Mouse (Mus musculus) heart, embryonic 11.5 days (tissue): ENCODE results near the gene Wdr86. TPM values are rescaled to one million over a fixed set of nuclear protein-coding genes. Genes with fewer than 3 reads are reported as not detected.

Source experiments
- ATAC-seq: fragments of 200-750 bp; cut with Nextera tagmentation; replicated peaks from 2 replicates; pipeline ENCODE4 v1.8.0; 2017; ENCODE audit warnings: moderate library complexity; ENCODE audit not compliant: insufficient number of reproducible peaks, low FRiP score, low TSS enrichment
- H3K27ac ChIP-seq: fragments of 300-500 bp; sonication (generic); 2 replicates; pipeline ENCODE4 v1.5.1; 2014; ENCODE audit warnings: mild to moderate bottlenecking, low read depth, low read length
- H3K27me3 ChIP-seq: fragments of 300-500 bp; sonication (generic); 2 replicates; pipeline ENCODE4 v1.6.1; 2014; ENCODE audit warnings: mild to moderate bottlenecking, low read length, mixed read lengths; ENCODE audit not compliant: control insufficient read depth, insufficient read depth
- H3K36me3 ChIP-seq: fragments of 300-500 bp; sonication (generic); 2 replicates; pipeline ENCODE4 v1.6.1; 2014; ENCODE audit warnings: mild to moderate bottlenecking, low read length, moderate library complexity, mixed read lengths; ENCODE audit not compliant: control insufficient read depth, insufficient read depth
- H3K4me1 ChIP-seq: fragments of 300-500 bp; sonication (generic); 2 replicates; pipeline ENCODE4 v1.6.1; 2014; ENCODE audit warnings: low read length; ENCODE audit not compliant: control insufficient read depth, insufficient read depth
- H3K4me2 ChIP-seq: fragments of 300-500 bp; sonication (generic); 2 replicates; pipeline ENCODE4 v1.6.1; 2014; ENCODE audit warnings: mild to moderate bottlenecking, moderate library complexity
- H3K4me3 ChIP-seq: fragments of 300-500 bp; sonication (generic); 2 replicates; pipeline ENCODE4 v1.5.1; 2014; ENCODE audit warnings: low read depth, low read length
- H3K9ac ChIP-seq: fragments of 300-500 bp; sonication (generic); 2 replicates; pipeline ENCODE4 v1.6.1; 2014; ENCODE audit warnings: mild to moderate bottlenecking, low read depth, low read length, moderate library complexity
- H3K9me3 ChIP-seq: fragments of 300-500 bp; sonication (generic); replicated peaks from 2 replicates; pipeline ENCODE4 v1.6.1; 2016; ENCODE audit warnings: low read length; ENCODE audit not compliant: control insufficient read depth
- WGBS: fragments of 180-500 bp; shearing (Covaris S2); extraction: QIAGEN DNeasy Blood & Tissue Kit; methylation state at CpG from one replicate; pipeline ENCODE4 v1.1.7; 2014; ENCODE audit not compliant: insufficient replicate concordance; 5-methylcytosine and 5-hydroxymethylcytosine counted together
- polyA plus RNA-seq: library from polyadenylated mRNA; unstranded; fragments of >200 nt; fragmentation: Nextera tagmentation; extraction: Ambion mirVana; gene quantifications from 2 replicates; pipeline ENCODE4 v1.2.1, GENCODE M21; 2014

Wdr86 gene
- polyA plus RNA-seq, 1 experiment from 2014 or later, result 13.6 TPM

DNA sequence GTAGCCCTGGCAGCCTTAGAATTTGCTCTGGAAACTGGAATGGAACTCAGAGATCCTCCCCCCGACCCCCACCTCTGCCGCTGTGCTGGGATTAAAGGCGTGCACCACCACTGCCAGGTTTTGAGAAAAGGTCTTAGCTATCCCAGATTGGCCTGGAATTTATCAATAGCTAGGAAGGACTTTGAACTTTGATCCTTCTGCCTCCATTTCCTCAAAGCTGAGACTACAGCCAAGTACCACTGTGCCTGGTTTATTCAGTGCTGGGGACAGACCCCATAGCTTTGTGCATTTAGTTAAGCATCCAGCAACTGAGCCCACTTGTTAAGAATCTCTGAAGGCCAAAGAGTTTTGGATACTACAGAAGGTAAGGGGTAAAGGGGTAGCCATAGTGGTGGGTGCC lies 26.4 kb upstream of the Wdr86 start:
- H3K4me1 ChIP-seq, result peaks cover 21% of the 10 kb centered on the region

DNA sequence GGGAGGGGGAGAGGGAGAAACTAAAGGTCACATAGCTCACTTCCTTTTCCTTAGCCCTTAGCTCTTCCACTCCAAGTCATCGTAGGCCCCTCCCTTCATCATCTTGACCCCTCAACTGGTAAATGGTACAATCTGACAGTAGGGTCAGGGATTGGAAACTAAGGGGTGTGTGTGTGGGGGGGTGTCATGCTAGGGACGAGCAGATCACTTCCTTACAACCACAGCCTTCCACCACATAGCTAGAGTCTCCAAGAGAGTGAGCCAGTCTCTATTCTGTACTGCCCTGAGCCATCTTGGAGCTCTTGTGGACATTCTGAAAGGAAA lies 21.6 kb upstream of the Wdr86 start:
- Histone ChIP-seq H3K4me1 (peaks cover 37% of the 10 kb centered on the region), H3K9me3 (no peaks in the 10 kb centered on the region), H3K9ac (peak overlapping the region; percentile 92), H3K36me3 (no peaks in the 10 kb centered on the region), H3K27ac (peak overlapping the region; percentile 95; the same call in 1 of the 2 replicates), H3K27me3 (no peaks in the 10 kb centered on the region), H3K4me3 (peak overlapping the region; percentile 62; the same call in 1 of the 2 replicates), H3K4me2 (peak overlapping the region; percentile 93)
- 7% methylated on average over 2 of the region's 2 CpGs for WGBS
- 0 out of 2 replicates have a peak, but pooled peaks have one; percentile 12 for ATAC-seq

More for the DNA sequence above, 26.4 kb upstream of the Wdr86 start:
- Histone ChIP-seq H3K36me3 (no peaks in the 10 kb centered on the region), H3K4me2 (no peak overlapping the region), H3K27me3 (no peaks in the 10 kb centered on the region), H3K9me3 (no peaks in the 10 kb centered on the region), H3K4me3 (no peak overlapping the region), H3K9ac (no peak overlapping the region), H3K27ac (no peak overlapping the region)
- ATAC-seq, result no peak
- 49% methylated on average over 3 of the region's 3 CpGs for WGBS

DNA sequence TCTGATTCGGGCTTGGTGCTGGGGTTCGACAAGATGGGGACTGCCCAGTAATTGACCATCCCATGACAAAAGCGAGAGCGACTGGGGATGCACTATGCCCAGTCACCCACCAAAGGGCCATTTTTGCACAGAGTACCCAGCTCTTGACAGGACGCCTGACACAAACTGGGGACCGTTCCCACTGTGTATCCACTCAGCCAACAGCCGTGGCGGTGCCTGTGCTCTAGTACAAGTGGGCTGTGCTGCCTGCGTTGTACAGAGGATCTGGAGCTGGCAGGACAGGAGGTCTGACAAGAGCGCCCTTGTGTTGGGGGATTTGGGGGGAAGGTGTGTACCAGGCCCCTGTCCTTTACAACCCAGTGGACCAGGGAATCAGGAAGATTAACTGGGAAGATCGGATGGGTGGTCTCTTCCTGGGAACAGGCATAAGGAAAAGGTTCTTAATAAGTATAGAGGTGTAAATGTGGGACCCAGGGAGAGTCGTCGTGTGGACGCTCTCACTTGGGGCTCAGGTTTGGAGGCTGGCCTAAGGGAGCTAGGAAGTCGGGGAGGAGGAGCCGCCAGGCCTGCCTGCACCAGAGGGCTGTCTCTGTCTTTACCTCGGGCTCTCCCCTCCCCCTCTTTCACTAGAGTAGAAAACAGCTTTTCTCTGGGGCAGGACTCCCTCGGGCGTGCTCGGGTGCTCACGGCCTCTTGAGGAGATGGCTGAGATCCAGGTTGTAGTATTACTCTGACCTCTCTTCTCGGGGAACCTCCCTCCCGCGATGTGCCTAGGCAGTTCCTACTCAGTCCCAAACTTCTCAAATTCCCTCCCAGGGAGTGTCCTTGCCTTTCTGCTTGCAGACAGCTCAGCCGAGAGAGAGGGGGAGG lies 21.0 kb upstream of the Wdr86 start:
- Histone ChIP-seq H3K27ac (peak overlapping the region; percentile 95), H3K36me3 (no peaks in the 10 kb centered on the region), H3K9me3 (no peaks in the 10 kb centered on the region), H3K4me3 (peak overlapping the region; percentile 62), H3K9ac (peak overlapping the region; percentile 92), H3K4me1 (peaks cover 39% of the 10 kb centered on the region), H3K27me3 (no peaks in the 10 kb centered on the region), H3K4me2 (peak overlapping the region; percentile 93)
- peak; percentile 56 for ATAC-seq
- 2% methylated on average over 25 of the region's 25 CpGs for WGBS

DNA sequence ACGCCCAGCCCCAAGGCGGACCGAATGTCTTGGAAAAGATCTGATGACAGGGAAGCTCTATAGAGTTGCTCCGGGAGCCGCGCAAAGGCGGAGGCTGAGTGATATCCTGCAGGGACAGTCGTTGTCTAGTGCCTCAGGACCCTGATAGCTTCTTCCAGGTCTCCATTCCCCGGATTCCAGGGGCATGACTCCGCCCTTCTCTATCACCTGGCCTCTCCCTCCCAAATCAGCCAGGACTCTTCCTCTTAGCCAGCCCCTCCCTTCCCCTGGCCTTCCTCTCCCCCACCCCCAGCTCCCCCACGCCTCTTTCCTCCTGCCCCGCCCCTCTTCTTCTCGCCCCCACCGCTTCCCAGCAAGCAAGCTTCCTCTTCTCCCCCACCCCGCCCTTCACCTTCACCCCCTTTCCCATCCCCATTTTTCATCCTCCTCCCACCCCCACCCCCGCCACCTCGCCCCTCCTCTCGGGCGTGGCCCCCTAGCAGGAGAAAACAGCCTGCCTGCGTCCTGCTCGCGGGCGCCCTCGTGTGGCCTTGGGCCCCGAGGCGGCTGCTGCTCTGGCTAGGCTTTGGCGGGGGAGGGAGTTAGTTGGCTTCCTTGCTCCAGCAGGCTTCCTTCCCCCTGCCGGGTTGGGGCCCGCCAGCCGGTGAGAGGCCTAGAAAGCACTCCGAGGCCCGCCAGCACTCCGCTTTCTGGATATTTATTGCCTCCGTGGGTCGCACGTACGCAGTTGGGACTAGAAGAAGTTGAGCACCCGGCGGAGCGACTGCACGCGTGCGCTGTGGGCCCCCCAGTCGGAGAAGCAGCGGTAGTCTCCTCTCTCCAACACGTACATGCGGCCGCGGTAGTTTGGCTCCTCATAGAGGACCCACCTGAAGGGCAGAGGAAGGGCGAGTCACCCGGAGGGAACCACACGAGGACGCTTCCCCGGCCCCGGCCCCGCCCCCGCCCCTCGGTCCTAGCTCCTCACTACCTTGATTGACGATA lies 20.1 kb upstream of the Wdr86 start:
- Histone ChIP-seq H3K36me3 (no peaks in the 10 kb centered on the region), H3K27ac (peak overlapping the region; percentile 95), H3K27me3 (no peaks in the 10 kb centered on the region), H3K9ac (peak overlapping the region; percentile 92), H3K4me2 (peak overlapping the region; percentile 93), H3K9me3 (no peaks in the 10 kb centered on the region), H3K4me1 (peaks cover 37% of the 10 kb centered on the region), H3K4me3 (peak overlapping the region; percentile 62)
- peak; percentile 70 for ATAC-seq
- under 1% methylated on average over 58 of the region's 59 CpGs for WGBS

DNA sequence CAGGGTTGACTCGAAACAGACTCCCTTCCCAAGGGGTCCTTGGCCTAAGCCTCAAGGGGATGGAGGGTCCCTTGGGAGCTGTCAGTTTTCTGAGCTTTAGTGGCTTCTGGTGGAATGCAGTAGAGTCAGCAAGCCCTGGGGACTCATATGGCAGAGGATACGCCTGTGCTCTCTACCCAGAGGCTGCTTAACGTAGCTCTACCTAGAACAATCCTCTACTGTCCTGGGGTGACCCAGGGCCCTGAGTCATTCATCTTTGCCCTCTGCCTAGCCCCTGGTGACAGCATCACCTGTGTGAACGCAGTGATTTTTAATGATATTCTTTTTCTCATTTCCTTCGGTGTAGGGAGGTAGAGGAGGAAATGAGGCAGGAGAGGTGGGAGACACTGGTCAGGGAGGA lies 19.2 kb upstream of the Wdr86 start:
- WGBS, result 56% methylated on average over 5 of the region's 5 CpGs
- peak overlapping the region; percentile 93 for H3K4me2 ChIP-seq
- peak overlapping the region; percentile 1; the same call in 1 of the 2 replicates for H3K27ac ChIP-seq
- H3K27me3 ChIP-seq, result no peaks in the 10 kb centered on the region
- peaks cover 34% of the 10 kb centered on the region for H3K4me1 ChIP-seq
- H3K36me3 ChIP-seq, result no peaks in the 10 kb centered on the region
- no peaks in the 10 kb centered on the region for H3K9me3 ChIP-seq
- H3K9ac ChIP-seq, result peak overlapping the region; percentile 23; the same call in 1 of the 2 replicates
- H3K4me3 ChIP-seq, result no peak overlapping the region
- no peak for ATAC-seq

- no peaks in the 10 kb centered on the region for H3K27me3 ChIP-seq
- no peak overlapping the region for H3K4me2 ChIP-seq
- H3K4me3 ChIP-seq, result no peak overlapping the region
- H3K9me3 ChIP-seq, result no peaks in the 10 kb centered on the region
- no peak overlapping the region for H3K9ac ChIP-seq
- WGBS, result 15% methylated on average over 6 of the region's 6 CpGs
- no peaks in the 10 kb centered on the region for H3K36me3 ChIP-seq
- peaks cover 31% of the 10 kb centered on the region for H3K4me1 ChIP-seq
- no peak for ATAC-seq
- H3K27ac ChIP-seq, result no peak overlapping the region
These were observed 17.0 kb upstream of the Wdr86 start for GRCm38 (mm10) chr5:24747533-24747932.

GRCm38 (mm10) chr5:24743956-24744355 lies 13.4 kb upstream of the Wdr86 start:
- 91% methylated on average over 10 of the region's 10 CpGs for WGBS
- Histone ChIP-seq H3K27ac (no peak overlapping the region), H3K27me3 (no peaks in the 10 kb centered on the region), H3K4me2 (no peak overlapping the region), H3K36me3 (no peaks in the 10 kb centered on the region), H3K9me3 (no peaks in the 10 kb centered on the region), H3K4me1 (peaks cover 23% of the 10 kb centered on the region), H3K4me3 (no peak overlapping the region), H3K9ac (no peak overlapping the region)
- no peak for ATAC-seq

DNA sequence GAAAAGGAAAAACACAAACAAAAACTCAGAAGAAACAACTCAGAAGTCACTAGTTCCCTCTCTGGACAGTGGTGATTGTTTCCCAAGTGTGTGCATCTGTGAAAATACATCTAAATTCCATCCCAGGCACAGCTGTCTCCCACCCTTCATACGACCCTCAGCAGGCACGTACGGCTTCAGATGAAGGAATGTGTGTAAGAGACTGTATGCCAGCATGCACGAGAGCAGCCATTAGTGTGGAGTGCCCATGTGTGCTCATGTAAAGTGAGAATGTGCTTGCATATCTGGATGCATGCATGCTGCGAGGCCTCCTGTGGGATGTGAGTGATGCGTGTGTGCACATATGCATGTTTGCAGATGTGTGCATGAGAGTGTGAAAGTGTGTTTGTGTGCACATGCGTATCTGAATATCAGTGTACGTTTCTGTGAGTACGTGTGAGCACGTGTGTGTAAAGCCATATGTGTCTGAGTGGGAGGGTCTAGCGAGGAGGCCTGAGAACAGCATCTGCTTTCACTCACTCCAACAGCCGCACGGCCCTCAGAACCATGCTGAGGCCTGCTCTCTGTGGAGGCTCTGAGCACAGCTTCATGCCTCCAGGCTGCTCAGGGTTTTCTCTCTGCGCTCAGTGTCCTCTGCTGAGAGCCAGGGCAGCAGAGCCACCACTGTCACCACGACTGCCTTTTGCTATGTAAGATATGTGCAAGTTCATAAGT lies 10.8 kb upstream of the Wdr86 start:
- H3K27ac ChIP-seq, result no peak overlapping the region
- H3K36me3 ChIP-seq, result no peaks in the 10 kb centered on the region
- H3K4me2 ChIP-seq, result no peak overlapping the region
- 61% methylated on average over 15 of the region's 15 CpGs for WGBS
- peaks cover 18% of the 10 kb centered on the region for H3K4me1 ChIP-seq
- no peak overlapping the region for H3K9ac ChIP-seq
- no peaks in the 10 kb centered on the region for H3K9me3 ChIP-seq
- ATAC-seq, result 0 out of 2 replicates have a peak, but pooled peaks have one; percentile 52
- no peak overlapping the region for H3K4me3 ChIP-seq
- H3K27me3 ChIP-seq, result no peaks in the 10 kb centered on the region
